Mouse (Mus musculus) common myeloid progenitor, adult 5-6 weeks (primary cell): ENCODE measurements around the gene Ciapin1. TPM values are rescaled to one million over a fixed set of nuclear protein-coding genes. Genes with fewer than 3 reads are reported as not detected.

Source experiments
- ATAC-seq: replicated peaks from 2 replicates; pipeline ENCODE4 v1.8.0; 2016; ENCODE audit warnings: low read depth, mild to moderate bottlenecking, moderate TSS enrichment, inconsistent platforms; ENCODE audit not compliant: poor library complexity, severe bottlenecking
- total RNA-seq: library from RNA; stranded (forward); fragments of 200-1000, 187-1606 nt; gene quantifications from 2 replicates; pipeline ENCODE4 v1.2.3, GENCODE M21; 2017

The Ciapin1 gene
- total RNA-seq, 1 experiment from 2014 or later, result 34.1 TPM

DNA sequence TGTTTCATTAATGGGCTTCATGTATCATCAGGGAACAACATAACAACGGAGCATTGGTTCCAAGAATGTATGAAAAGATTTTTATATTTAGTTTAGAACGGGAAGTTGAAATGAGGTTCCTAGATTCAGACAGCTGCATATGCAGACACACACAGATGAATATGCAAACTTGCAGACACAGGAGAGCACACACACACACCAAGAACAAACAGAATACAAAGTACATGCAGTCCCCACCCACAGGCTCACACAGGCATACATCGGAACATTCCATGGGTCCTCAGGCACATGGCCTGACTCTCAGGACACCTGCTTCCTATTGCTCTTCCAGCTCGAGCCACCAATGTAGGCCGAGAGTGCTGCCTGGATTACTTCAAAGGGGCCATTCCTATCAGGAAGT, 27.3 kb downstream of the Ciapin1 start:
- no peak for ATAC-seq

GRCm38 (mm10) chr8:94810153-94810552, 28.0 kb downstream of the Ciapin1 start, which contains the start of gene Ccl17:
Ccl17 (plus strand) TSS chr8:94810453.
- no peak for ATAC-seq

GRCm38 (mm10) chr8:94808372-94808771, 29.8 kb downstream of the Ciapin1 start:
- ATAC-seq, result no peak

DNA sequence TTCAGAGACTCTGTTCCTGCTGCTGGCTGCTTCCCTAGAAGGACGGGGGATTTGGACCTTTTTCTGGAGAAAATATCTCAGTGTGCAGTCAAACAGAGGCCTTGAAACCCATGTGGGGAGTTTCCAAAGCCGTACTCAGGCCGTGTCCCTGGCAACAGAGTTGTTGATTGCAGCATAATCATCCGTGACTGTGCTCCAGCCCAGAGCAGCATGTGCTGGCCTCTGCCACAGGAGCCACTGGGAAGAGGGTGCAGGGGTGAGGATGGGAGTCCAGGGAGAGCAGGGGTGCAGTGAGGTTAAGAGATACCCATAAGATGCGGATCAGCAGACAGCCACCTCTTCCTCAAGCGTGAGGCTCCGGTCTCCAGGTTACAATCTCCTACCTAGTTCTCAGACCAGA, 30.7 kb downstream of the Ciapin1 start:
- ATAC-seq, result no peak

DNA sequence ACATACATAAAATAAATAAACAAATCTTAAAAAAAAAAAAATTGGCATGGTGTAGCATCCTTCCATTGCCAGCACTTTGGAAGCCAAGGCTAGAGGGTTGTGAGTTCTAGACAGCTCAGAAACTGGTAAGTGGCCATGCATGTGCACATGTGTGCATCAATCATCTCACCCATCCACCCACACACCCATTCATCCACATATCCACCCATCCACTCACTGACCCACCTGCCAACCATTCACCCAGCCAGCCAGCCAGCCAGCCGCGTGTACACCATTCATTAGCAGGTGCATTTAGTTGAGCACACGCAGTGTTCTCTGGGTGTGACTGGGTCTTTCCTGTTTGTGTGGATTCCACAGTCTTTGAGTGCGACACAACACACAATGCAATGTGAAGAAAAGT, 32.3 kb downstream of the Ciapin1 start:
- no peak for ATAC-seq

- peak; percentile 64 for ATAC-seq
These were observed 33.4 kb downstream of the Ciapin1 start for GRCm38 (mm10) chr8:94804546-94805340.

DNA sequence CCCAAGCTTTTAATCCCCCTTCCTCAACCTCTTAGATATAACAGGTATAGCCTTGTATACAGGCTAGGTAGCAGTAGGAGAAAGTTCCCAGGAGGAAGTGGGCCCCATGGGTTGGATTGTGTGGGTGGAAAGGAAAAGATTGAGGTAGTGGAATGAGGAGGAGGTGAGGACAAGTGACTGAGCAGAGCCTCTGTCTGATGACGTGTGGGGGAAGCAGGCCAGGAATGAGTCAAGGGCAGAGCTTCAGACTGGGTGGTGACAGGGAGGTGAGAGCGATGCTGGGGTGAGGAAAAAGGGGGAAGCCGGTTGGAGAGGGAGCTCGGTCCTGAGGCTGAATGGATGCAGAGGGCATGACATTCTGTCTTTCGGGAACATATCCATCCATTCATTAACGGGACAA, 34.6 kb downstream of the Ciapin1 start:
- no peak for ATAC-seq

DNA sequence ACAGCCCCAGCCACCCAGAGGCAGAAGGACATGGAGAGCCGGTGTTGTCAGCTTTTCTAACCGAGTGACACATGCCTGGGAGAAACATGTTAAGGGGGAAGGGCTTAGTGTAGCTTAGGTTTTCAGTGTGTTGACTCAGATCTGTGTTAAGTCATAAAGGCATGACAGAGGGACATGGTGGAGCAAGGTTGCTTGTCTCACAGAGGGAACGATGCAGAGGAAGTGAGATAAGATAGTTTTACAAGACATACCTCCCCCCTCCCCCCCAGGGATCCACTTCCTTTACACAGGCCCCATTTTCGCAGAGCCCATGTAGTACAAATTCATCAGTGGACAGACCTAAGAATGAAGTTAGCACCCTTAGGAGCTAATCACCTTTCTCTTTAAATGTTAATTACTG, 35.8 kb downstream of the Ciapin1 start:
- ATAC-seq, result peak; percentile 30; the same call in 1 of the 2 replicates

GRCm38 (mm10) chr8:94801293-94802095, 36.7 kb downstream of the Ciapin1 start:
- ATAC-seq, result 0 out of 2 replicates have a peak, but pooled peaks have one; percentile 11

GRCm38 (mm10) chr8:94800278-94800968, 37.7 kb downstream of the Ciapin1 start:
- ATAC-seq, result peak; percentile 64

DNA sequence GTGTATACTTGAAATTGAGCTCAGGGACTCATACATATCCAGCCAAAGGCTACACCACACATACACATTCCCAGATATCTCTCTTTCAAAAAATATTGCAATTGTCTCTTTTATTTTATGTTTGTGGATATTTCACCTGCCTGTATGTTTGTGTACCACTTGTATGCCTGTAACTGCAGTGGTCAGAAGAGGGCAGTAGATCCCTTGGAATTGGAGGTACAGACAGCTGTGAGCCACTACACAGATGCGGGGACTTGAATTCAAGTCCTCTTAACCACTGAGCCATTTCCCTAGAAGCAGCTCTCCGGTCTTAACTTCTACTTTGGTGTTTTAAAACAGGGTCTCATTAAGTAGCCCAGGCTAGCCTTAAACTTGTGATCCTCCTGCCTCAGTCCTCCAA, 43.4 kb downstream of the Ciapin1 start:
- ATAC-seq, result 0 out of 2 replicates have a peak, but pooled peaks have one; percentile 54

DNA sequence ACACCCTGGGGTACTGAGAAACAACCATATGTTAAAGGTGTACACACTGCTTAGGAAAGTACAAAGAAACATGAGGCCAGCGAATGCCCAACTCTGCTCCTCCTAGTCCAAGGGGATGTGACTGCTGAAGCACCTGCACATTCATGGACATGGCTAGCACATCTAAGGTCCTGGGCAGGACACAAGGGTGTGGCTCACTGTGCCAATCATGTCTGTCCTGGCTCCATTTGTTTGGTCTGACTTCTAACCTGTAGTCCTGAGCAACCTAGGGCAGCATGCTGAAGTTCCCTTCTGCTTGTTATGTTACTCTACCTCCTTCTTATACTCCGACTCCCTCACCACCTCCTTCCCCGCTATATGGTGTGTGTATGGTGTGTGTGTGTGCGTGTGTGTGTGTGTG, 43.8 kb downstream of the Ciapin1 start:
- no peak for ATAC-seq

DNA sequence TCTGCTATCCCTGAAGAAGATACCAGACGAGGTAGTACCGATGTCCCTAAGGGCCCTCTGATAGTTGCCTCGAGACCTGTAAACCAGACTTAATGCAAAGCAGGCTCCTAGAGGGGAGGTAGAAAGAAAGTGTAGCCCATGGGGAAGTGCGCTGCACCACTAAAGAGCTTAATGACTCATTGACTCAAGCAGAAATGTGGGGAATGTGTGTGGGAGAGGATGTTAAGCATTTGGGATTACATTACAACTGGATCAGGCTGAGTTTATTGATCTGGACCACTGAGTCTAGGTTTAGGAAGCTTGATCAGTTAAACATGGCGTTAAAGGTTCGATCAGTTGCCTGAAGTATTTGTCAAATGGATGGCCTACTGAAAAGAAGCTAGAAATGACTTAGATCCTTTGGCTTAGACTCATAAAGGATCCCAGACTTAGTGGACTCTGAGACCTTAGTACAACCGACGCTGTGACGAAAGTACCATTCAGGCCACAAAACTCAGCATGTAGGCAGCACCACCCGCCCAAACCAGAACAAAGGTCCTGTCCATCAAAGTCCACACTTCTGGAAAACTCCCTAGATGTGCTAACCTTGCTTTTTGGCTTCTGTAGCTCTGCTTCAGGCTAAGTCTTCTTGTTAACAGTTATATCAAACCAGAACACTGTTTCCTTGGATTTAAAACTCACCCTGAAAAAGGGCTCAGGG, 48.8 kb downstream of the Ciapin1 start:
- no peak for ATAC-seq

- peak; percentile 75 for ATAC-seq
These were observed 50.3 kb downstream of the Ciapin1 start for GRCm38 (mm10) chr8:94787524-94788501.

DNA sequence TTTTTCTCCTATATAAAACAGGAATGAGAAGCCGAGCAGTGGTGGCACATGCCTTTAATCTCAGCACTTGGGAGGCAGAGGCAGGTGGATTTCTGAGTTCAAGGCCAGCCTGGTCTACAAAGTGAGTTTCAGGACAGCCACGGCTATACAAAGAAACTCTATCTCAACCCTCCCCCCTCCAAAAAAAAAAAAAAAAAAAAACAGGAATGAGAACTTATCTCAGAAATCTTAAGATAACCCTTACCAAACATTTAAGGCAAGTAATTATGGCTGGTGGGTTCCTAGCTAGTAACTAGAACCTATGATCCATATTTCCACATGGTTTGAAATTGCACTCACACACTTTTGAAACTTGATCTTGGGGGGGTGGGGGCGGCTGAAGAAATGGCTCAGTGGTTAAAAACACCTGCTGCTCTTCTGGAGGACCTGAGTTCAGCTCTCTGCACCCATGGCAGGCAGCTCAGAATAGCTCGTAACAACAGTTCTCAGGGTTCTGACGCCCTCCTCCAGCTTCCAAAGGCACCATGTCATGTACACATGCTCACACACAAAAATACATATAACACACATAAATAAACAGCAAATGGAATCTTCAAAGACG, 52.1 kb downstream of the Ciapin1 start:
- ATAC-seq, result no peak

GRCm38 (mm10) chr8:94785247-94785985, 52.7 kb downstream of the Ciapin1 start:
- ATAC-seq, result peak; percentile 67

DNA sequence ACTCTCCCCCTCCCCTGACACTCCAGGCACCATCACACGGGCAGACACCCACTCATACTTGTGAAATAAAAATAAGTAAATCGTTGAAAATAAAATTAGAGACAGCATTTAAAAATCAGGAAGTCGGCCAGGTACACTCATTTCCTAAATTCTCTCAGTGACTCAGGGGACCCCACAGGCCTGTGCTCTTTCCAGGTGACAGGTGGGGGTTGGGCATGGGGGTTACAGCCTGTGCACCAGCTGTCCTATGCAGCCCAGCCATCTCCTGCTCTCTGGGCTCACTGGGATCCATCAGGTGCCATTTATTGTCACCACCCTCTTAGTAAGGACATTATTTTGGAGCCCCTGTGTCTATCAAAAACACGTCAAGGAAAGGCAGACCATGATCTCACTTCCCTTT, 54.3 kb downstream of the Ciapin1 start:
- ATAC-seq, result no peak

DNA sequence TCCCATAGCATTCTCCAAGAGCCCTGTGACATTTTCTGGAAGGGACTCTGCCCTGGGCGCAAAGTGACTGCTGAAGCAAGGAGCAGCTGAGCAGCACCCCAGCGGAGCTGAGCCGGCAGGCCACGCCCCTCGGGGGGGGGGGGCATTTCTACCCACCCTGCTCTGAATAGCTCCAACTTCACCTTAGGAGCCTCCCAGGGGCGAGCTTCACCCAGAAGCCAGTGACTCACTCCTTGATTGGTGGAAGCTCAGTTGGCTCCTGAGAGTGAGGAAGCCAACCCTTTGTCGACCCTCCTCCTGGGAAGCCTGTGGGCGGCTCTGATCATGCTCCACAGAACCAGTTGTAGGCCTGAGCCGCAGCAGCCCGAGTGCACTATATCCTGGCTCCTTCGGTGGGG, 56.3 kb downstream of the Ciapin1 start:
- ATAC-seq, result no peak
